Mouse (Mus musculus): ENCODE data around the gene Clmn.

GRCm38 (mm10) chr12:104801494-104802260 is 63.2 kb downstream of the Clmn start:
- TF ChIP-seq POLR2A (IDR thresholded peaks at IDR 0.05; ENCODE audit: borderline replicate concordance, low read depth, low read length) = no peak
- no peak for TF ChIP-seq CTCF (IDR thresholded peaks at IDR 0.05; ENCODE audit: low read depth, low read length)
